Mouse (Mus musculus): ENCODE results near the gene Nkpd1. TPM values are rescaled to one million over a fixed set of nuclear protein-coding genes. Genes with fewer than 3 reads are reported as not detected.
"Not testable (repeated sequence)": the region's sequence is repeated elsewhere in the genome, so short reads cannot be mapped to it uniquely, and the experiment has no call there.

Gene Nkpd1
- polyA plus RNA-seq, 1 experiment from 2014 or later, result 0.32 TPM

- 0% methylated on average over 56 of the region's 56 CpGs for WGBS
- peak within 1 kb of the TSS; percentile 91 for H3K9ac ChIP-seq
- peak within 1 kb of the TSS; percentile 88 for H3K4me2 ChIP-seq
- peak; percentile 95 for ATAC-seq (ENCODE audit: low FRiP score)
- peaks cover 30% of the 10 kb centered on the region for H3K4me1 ChIP-seq (replicated peaks)
- peak within 1 kb of the TSS; percentile 79 for H3K4me3 ChIP-seq
- H3K27ac ChIP-seq, result peak within 1 kb of the TSS; percentile 88
- H3K9me3 ChIP-seq, result no peaks in the 10 kb centered on the region
- no peaks in the 10 kb centered on the region for H3K27me3 ChIP-seq
- no peaks in the 10 kb centered on the region for H3K36me3 ChIP-seq
Measured at GRCm38 (mm10) chr7:19508150-19508923, 9.3 kb upstream of the Nkpd1 start, which contains the start of the genes Bloc1s3 and Trappc6a. Bloc1s3 (minus strand) TSS chr7:19508367. Trappc6a (plus strand) TSS chr7:19508395.

GRCm38 (mm10) chr7:19508924-19509568 is 8.6 kb upstream of the Nkpd1 start:
- Histone ChIP-seq H3K9me3 (no peaks in the 10 kb centered on the region), H3K4me3 (peak overlapping the region; percentile 79), H3K9ac (peak overlapping the region; percentile 91), H3K4me1 (replicated peaks) (peaks cover 30% of the 10 kb centered on the region), H3K27me3 (no peaks in the 10 kb centered on the region), H3K27ac (peak overlapping the region; percentile 88), H3K36me3 (no peaks in the 10 kb centered on the region), H3K4me2 (peak overlapping the region; percentile 88)
- 9% methylated on average over 15 of the region's 15 CpGs for WGBS
- ATAC-seq (ENCODE audit: low FRiP score), result peak; percentile 26

GRCm38 (mm10) chr7:19509786-19510185 is 7.9 kb upstream of the Nkpd1 start:
- peak overlapping the region; percentile 79 for H3K4me3 ChIP-seq
- peaks cover 30% of the 10 kb centered on the region for H3K4me1 ChIP-seq (replicated peaks)
- H3K36me3 ChIP-seq, result no peaks in the 10 kb centered on the region
- H3K27me3 ChIP-seq, result no peaks in the 10 kb centered on the region
- H3K4me2 ChIP-seq, result peak overlapping the region; percentile 88
- H3K9me3 ChIP-seq, result no peaks in the 10 kb centered on the region
- ATAC-seq (ENCODE audit: low FRiP score), result no peak
- peak overlapping the region; percentile 88 for H3K27ac ChIP-seq
- peak overlapping the region; percentile 91; the same call in 1 of the 2 replicates for H3K9ac ChIP-seq
- WGBS, result 98% methylated on average over 7 of the region's 7 CpGs

- ATAC-seq (ENCODE audit: low FRiP score); H3K27ac ChIP-seq; H3K9me3 ChIP-seq; H3K27me3 ChIP-seq; H3K4me2 ChIP-seq; H3K4me3 ChIP-seq; H3K36me3 ChIP-seq; H3K9ac ChIP-seq: not testable (repeated sequence)
- WGBS, result 76% methylated on average over 7 of the region's 7 CpGs
- H3K4me1 ChIP-seq (replicated peaks), result peaks cover 21% of the 10 kb centered on the region
Measured at GRCm38 (mm10) chr7:19511934-19512333, 5.7 kb upstream of the Nkpd1 start.

- no peaks in the 10 kb centered on the region for H3K9me3 ChIP-seq
- 82% methylated on average over 6 of the region's 6 CpGs for WGBS
- no peak overlapping the region for H3K9ac ChIP-seq
- peaks cover 17% of the 10 kb centered on the region for H3K4me1 ChIP-seq (replicated peaks)
- H3K27me3 ChIP-seq, result peaks cover 8% of the 10 kb centered on the region
- no peak overlapping the region for H3K4me3 ChIP-seq
- H3K36me3 ChIP-seq, result no peaks in the 10 kb centered on the region
- no peak overlapping the region for H3K27ac ChIP-seq
- ATAC-seq (ENCODE audit: low FRiP score), result no peak
- H3K4me2 ChIP-seq, result no peak overlapping the region
Measured at GRCm38 (mm10) chr7:19512353-19512752, 5.3 kb upstream of the Nkpd1 start.

- H3K27me3 ChIP-seq, result peaks cover 85% of the 10 kb centered on the region
- 7% methylated on average over 18 of the region's 23 CpGs for WGBS
Measured at GRCm38 (mm10) chr7:19520032-19520431, 2.4 kb downstream of the Nkpd1 start.

GRCm38 (mm10) chr7:19523017-19523756 is 5.5 kb downstream of the Nkpd1 start:
- Histone ChIP-seq H3K27ac (no peak overlapping the region), H3K4me1 (replicated peaks) (peaks cover 35% of the 10 kb centered on the region), H3K27me3 (peaks cover 77% of the 10 kb centered on the region), H3K4me3 (peak overlapping the region; percentile 42), H3K9me3 (no peaks in the 10 kb centered on the region), H3K9ac (peak overlapping the region; percentile 68), H3K4me2 (peak overlapping the region; percentile 78), H3K36me3 (no peaks in the 10 kb centered on the region)
- no peak; the same call in 1 of the 2 replicates for ATAC-seq (ENCODE audit: low FRiP score)
- whole genome bisulfite sequencing, result 15% methylated on average over 72 of the region's 72 CpGs

More at GRCm38 (mm10) chr7:19520032-19520431, 2.4 kb downstream of the Nkpd1 start:
- Histone ChIP-seq H3K9ac (peak overlapping the region; percentile 71), H3K4me2 (peak overlapping the region; percentile 50), H3K27ac (no peak overlapping the region), H3K4me1 (replicated peaks) (peaks cover 41% of the 10 kb centered on the region), H3K36me3 (no peaks in the 10 kb centered on the region), H3K9me3 (no peaks in the 10 kb centered on the region), H3K4me3 (peak overlapping the region; percentile 24)
- no peak for ATAC-seq (ENCODE audit: low FRiP score)

- peak overlapping the region; percentile 68 for H3K9ac ChIP-seq
- WGBS, result 2% methylated on average over 64 of the region's 64 CpGs
- ATAC-seq (ENCODE audit: low FRiP score), result peak; percentile 75
- peaks cover 6% of the 10 kb centered on the region for H3K36me3 ChIP-seq
- no peaks in the 10 kb centered on the region for H3K9me3 ChIP-seq
- H3K27me3 ChIP-seq, result peaks cover 70% of the 10 kb centered on the region
- H3K4me1 ChIP-seq (replicated peaks), result peaks cover 35% of the 10 kb centered on the region
- H3K4me3 ChIP-seq, result peak overlapping the region; percentile 42
- H3K27ac ChIP-seq, result no peak overlapping the region
- H3K4me2 ChIP-seq, result peak overlapping the region; percentile 78
Measured at GRCm38 (mm10) chr7:19523757-19524419, 6.2 kb downstream of the Nkpd1 start.

GRCm38 (mm10) chr7:19524420-19525104 is 6.9 kb downstream of the Nkpd1 start:
- Histone ChIP-seq H3K4me3 (peak overlapping the region; percentile 42), H3K4me2 (peak overlapping the region; percentile 78), H3K36me3 (peaks cover 13% of the 10 kb centered on the region), H3K4me1 (replicated peaks) (peaks cover 34% of the 10 kb centered on the region), H3K27ac (no peak overlapping the region), H3K9me3 (no peaks in the 10 kb centered on the region), H3K9ac (peak overlapping the region; percentile 68), H3K27me3 (peaks cover 63% of the 10 kb centered on the region)
- ATAC-seq (ENCODE audit: low FRiP score), result peak; percentile 52
- WGBS, result 14% methylated on average over 24 of the region's 24 CpGs

GRCm38 (mm10) chr7:19525105-19525481 is 7.5 kb downstream of the Nkpd1 start:
- Histone ChIP-seq H3K36me3 (peaks cover 18% of the 10 kb centered on the region), H3K27me3 (peaks cover 58% of the 10 kb centered on the region), H3K9ac (no peak overlapping the region), H3K4me1 (replicated peaks) (peaks cover 29% of the 10 kb centered on the region), H3K27ac (no peak overlapping the region), H3K9me3 (no peaks in the 10 kb centered on the region), H3K4me3 (no peak overlapping the region), H3K4me2 (peak overlapping the region; percentile 78; the same call in 1 of the 2 replicates)
- 72% methylated on average over 2 of the region's 2 CpGs for WGBS
- no peak for ATAC-seq (ENCODE audit: low FRiP score)

- no peaks in the 10 kb centered on the region for H3K27me3 ChIP-seq
- no peaks in the 10 kb centered on the region; the same call in 1 of the 2 replicates for H3K4me1 ChIP-seq (replicated peaks)
- H3K9me3 ChIP-seq, result no peaks in the 10 kb centered on the region
- 77% methylated on average over 10 of the region's 10 CpGs for WGBS
- H3K36me3 ChIP-seq, result peaks cover 69% of the 10 kb centered on the region
- no peak for ATAC-seq (ENCODE audit: low FRiP score)
- no peak overlapping the region for H3K4me3 ChIP-seq
- H3K4me2 ChIP-seq, result no peak overlapping the region
- H3K27ac ChIP-seq, result no peak overlapping the region
- H3K9ac ChIP-seq, result no peak overlapping the region
Measured at GRCm38 (mm10) chr7:19531077-19531476, 13.4 kb downstream of the Nkpd1 start.
